Mouse (Mus musculus): ENCODE results near the gene Fanci.

- TF ChIP-seq POLR2A (IDR thresholded peaks at IDR 0.05; ENCODE audit: low read depth, low read length) (no peak), IRF4 (IDR thresholded peaks at IDR 0.05; ENCODE audit: low read depth, low read length) (no peak), CTCF (conservative IDR thresholded peaks at IDR 0.05 in 1 of 2, IDR thresholded peaks at IDR 0.05 in 1 of 2; ENCODE audit: low read depth in 2 of 2, low read length in 2 of 2) (no peak), EP300 (IDR thresholded peaks at IDR 0.05; ENCODE audit: low read length) (no peak), JUND (conservative IDR thresholded peaks at IDR 0.05; ENCODE audit: low read depth, low read length) (no peak), MXI1 (IDR thresholded peaks at IDR 0.05; ENCODE audit: low read depth, low read length) (no peak), USF2 (conservative IDR thresholded peaks at IDR 0.05; ENCODE audit: low read depth, low read length) (no peak)
These were observed 23.0 kb downstream of the Fanci start for GRCm38 (mm10) chr7:79414449-79415375.
